Mouse (Mus musculus) erythroid progenitor cell, adult 5-6 weeks (primary cell): ENCODE results near the gene Pxylp1. TPM values are rescaled to one million over a fixed set of nuclear protein-coding genes. Genes with fewer than 3 reads are reported as not detected.
"Not testable (repeated sequence)": the region's sequence is repeated elsewhere in the genome, so short reads cannot be mapped to it uniquely, and the experiment has no call there.

Experiments used
- ATAC-seq: replicated peaks from 2 replicates; pipeline ENCODE4 v1.8.0; 2016; ENCODE audit warnings: moderate number of reproducible peaks, mild to moderate bottlenecking, moderate TSS enrichment, inconsistent platforms; ENCODE audit not compliant: poor library complexity, low FRiP score, severe bottlenecking
- total RNA-seq, 2 experiments: library from RNA; stranded (forward) in 1 of 2; stranded (reverse) in 1 of 2; fragments of 150-400 nt in 1 of 2; fragments of 186-747, 209-891 nt in 1 of 2; gene quantifications; 2 replicates each; pipeline versions ENCODE4 v1.2.3 to v1.2.4; 2015 to 2017; ENCODE audit warnings: low replicate concordance in 2 of 2

Gene Pxylp1
- total RNA-seq (2015; ENCODE audit: low replicate concordance), result 14.8 and 20.1 TPM in 2 replicates
- 5.4 and 8.7 TPM in 2 replicates for total RNA-seq (2017; ENCODE audit: low replicate concordance)

DNA sequence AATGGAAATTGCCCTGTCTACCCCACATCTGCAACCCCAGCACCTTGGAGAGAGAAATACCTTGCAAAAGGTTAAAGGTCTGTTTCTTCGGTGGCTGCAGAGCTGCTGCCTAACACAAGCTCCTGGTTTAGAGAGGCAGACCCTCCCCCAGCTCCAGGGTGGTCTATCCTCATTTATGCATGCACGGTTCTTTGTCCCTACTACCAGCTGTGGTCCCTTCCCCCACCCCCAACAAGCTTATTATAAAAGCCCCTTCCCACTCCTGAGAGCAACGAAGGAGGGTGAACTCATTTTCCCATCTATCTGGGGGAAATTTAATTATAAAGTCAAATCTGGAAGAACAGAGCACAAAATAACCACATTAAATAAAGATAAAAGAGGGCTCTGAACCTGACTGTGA lies at the start of gene Pxylp1:
TSS of gene Pxylp1 (minus strand) at position 124 of the 400 bp plus-strand sequence.
- no peak for ATAC-seq

DNA sequence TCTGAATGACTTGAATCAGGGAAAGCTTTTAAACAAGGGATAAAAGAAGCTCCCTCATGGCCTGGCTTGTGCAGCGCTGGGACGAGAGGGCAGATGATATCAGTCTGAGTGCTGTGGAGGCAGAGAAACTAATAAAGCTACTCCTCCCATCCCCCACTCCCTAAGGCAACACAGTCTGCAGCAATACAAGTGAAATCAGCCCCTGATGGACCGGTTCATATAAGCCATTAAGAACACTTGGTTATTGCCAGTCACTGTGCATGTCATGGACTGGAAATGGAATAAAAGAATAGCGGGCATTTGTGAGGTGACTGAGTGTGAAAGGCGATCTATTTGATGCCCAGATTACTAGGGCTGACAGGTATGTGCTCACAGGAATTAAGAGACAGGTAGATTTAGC lies 46.4 kb upstream of the Pxylp1 start:
- no peak for ATAC-seq

DNA sequence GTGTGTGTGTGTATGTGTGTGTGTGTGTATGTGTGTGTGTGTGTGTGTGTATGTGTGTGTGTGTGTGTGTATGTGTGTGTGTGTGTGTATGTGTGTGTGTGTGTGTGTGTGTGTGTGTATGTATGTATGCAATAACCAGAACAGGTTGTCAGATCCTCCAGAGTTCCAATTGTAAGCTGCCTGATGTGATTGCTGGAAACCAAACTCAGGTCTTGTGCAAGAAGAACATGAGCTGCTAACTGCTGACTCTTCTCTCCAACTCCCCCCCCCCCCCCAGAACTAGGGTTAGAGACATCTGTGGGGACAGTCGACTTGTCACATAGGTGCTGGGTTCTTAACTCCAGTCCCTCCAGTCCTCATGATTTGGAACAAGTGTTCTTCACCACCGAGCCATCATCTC lies 44.0 kb upstream of the Pxylp1 start:
- not testable (repeated sequence) for ATAC-seq

DNA sequence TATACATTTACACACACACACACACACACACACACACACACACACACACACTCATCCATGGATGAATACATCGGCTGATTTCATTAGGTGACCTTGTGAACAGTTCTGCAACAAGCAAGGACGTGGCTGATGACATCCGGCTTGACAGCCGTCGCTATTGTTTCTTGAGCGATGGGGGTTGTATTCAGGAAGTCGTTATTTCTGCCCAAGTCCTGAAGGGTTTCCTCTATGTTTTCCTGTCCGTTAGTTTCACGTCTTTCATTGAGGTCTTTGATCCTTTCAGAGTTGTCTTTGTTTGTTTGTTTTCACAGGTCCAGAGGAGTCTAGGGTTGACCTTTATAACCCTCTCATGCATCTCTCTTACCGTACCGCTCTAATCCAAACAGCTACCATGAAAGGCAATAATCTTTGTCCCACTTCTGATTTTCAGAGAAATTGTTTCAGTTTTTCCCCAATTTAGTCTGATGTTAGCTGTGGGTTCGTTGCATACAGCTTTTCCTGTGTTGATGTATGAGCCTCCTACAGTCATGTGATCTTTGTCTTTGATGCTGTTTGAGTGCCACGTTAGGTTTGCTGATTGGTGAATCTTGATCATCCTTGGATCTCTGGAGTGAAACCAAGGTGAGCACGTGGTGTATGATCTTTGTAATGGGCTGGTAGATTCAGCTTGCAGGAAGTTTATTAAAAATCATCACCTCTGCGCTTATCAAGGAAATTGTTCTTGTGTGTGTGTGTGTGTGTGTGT lies 43.3 kb upstream of the Pxylp1 start:
- no peak for ATAC-seq

DNA sequence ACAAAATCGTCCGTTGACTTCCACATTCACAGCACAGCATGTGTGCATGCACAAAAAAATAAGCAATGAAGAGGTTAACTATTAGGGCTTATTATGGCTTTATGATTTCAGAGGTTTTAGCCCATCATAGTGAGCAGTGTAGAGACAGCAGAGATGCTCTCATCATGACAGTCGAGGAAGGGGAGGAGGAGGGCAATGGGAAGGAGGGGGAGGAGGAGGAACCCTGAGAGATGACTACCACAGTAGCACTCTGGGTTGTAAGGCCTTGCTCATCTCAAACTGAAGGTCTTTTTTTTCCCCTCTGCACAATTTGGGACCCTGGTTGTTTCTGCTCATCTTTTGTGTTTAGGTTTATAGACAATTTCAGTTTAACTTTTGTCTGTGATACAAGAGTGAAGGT lies 42.3 kb upstream of the Pxylp1 start:
- no peak for ATAC-seq

DNA sequence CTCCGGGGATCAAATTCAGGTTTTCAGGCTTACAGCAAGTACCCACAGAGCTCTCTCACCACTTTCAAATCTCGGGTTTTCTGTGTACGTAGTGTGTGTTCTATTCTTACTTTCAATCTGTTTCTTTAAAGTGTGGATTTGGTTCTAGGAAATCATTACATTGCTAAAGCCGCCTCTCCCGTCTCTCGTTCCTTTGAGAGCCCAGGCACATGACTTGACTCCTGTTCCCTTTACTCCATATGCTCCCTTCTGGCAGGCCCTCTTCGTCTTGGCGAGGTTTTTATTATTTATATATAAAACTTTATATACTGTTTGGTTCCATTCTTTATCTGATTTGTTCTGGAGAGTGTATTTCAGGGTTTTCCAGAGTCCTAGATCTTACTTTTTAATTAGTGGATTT lies 40.3 kb upstream of the Pxylp1 start:
- no peak for ATAC-seq

DNA sequence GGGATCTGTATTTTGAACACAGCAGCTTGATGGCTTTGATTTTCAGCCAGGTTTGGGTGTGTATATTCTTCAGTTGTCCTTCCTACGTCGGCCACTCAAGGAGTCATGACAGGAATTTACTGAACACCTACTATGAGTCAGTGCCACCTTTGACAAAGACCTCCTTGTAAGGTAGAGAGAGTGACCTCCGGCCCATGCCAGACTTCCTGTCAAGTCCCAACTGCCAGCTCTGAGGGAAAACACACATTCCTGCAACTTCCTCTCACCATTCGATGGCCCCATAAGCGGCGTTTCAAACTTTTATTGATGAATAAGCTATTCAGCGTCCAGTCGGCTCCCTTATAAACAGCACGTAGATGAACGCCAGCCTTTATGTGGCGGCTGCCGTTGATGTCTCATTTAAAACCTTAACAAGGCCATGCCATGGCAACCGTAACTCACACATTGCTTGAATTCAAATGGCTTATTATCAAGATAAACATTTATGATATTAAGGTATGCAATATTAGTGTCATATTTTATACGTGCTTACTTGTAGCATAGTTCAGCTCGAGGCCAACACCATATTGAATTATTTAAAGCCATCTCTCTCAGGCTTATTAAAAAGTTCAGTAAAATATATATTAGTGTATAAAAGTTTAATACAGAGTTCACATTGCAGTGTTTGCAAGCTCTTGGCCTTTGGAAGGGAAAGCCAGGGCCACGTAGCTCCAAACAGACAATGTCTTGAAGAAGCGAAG lies 31.3 kb upstream of the Pxylp1 start:
- no peak for ATAC-seq

DNA sequence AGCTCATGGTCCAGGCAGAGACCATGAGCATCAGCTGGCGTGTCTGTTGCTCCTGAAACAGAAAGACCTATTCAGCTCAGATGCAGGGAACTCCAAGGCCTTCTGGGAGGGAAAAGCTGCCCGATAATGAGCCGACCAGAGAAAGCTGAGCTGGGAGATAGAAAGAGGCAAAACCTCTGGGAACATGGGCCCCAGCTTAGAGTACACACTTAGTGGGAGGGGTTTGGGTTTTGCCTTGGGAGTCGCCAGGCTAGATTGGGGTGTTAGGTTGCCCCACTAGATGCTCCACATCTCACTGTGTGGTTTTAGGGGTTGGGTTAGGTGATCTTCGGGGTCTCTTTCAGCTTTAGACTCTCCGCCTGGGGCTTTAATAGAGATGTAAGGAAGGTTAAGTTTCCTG lies 30.6 kb upstream of the Pxylp1 start:
- ATAC-seq, result no peak

DNA sequence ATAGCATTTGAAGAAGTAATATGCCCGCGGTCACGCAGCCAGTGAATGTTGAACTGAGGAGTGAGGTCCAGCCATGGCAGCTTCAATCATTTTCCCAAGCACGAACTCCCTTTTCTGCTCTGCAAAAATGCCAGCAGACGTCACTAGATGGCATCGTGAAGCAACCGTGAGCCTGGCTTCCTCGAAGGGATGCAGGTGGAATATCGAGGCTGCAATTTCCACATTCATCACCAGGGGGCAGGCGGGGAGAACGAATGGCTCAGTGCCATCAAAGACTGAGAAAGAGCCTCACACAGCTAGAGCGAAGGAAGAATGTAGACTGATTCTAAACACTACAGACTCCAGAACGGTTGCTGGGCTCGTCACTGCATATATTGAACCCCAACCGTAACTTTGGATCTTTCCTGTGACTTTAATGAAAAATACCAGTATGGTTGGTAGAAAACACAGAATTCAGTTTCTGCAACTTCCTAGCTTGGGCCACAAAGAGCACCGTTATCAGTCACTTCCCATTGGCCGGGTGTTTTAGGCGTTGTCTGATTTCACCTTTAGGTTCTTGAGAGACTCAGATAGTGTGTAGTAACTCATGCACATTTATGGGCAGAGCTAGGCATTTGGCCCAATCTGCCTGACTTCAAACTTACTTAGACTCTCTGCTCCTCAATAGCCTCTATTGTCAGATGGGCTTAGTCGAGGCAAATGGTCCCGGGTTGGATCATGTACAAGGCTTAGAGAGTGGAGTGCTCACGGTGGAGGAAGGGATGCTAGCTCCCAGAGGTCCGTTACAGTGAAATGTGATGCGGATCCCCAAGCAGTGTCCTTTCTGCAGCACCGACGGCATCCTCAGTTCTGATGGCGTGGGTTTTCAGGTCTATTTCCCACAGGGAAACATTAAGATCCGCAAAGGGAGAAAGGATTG lies 24.4 kb upstream of the Pxylp1 start:
- peak; percentile 63 for ATAC-seq

DNA sequence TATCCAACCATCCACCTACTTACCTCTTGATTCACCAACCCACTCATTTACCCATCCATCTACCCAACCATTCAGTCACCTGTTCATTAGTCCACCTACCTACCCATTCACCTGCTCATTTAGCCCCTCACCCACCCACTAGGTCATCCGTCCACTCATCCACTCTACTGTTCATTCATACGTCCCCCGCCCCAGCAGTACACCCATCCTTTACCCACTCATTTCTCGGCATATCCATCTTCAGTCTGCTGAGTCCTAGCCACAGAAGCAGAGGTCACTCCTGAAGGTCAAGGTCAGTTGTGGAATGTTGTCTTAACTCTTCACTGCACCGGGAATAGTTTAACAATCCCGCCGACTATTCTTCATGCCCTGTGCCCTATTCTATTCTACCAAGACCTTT lies 23.6 kb upstream of the Pxylp1 start:
- no peak for ATAC-seq

DNA sequence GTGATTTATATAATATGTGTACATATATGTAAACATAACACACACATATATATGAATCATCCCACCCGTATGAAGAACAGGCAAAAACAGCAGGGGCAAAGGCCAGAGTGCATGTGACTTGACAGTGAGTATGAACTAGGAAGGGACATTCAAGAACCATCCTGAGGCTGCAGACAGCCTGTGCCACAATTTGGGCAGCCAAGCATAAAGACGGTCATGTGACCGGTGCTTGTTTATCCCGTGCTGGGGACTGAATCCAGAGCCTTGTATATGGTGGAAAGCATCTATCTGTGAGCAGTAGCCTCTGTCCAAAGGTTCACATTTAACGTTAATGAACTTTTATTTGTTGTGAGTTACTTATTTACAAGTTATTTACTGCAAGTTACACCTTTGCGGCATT lies 22.4 kb upstream of the Pxylp1 start:
- no peak for ATAC-seq

DNA sequence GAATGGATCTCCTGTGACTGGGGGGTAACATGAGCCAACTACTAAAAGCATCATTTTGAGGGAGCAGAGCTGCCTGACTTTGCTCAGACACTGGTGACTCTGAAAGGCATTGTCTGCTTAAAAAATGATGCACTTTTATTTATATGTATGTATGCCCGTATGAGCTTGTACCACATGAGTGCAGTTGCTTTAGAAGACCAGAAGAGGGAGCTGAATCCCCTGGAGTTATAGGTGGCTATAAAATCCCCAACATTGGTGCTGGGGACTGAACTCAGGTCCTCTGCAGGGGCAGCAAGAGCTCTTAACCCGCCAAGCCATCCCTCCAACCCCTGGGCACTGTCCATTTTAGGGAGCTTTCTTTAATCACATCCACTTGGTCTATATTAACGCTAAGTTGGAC lies 21.5 kb upstream of the Pxylp1 start:
- no peak for ATAC-seq

DNA sequence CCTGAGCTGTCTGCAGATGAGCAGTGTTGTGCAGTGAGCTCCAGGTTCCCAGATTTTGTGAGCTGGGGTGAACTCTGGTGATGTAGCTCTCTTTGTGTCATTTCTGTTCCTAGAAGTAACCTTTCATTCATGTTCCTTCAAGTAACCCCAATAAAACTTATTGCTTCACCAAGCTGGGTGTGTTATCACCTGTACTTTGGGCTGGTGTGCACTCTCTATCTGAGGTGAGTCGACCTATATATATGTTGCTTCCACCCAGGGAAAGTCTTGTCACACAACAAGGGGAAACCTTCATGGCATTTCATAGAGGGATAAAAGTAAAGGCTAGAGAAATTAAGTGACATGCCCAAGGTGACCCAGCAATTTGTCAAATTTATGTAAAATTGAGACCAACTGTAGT lies 17.0 kb upstream of the Pxylp1 start:
- ATAC-seq, result no peak

DNA sequence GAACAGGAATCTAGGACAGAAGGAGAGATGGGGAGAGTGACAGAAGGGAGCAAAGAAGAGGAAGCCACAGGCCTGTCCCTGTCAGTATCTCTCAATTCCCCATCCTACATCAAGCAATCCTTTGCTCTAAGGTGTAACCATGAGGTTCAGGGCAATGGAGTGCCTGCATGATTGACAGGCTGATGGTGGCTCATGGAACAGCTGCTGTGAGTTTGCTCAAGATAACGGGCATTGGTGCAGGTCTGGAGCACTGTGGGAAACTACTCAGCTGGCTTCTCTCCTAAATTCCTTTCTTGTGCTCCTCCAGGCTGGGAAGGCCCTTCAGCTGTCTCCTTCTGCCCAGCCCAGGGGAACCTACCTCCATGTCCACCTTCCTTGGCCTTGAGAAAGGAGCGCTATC lies 16.3 kb upstream of the Pxylp1 start:
- ATAC-seq, result no peak

DNA sequence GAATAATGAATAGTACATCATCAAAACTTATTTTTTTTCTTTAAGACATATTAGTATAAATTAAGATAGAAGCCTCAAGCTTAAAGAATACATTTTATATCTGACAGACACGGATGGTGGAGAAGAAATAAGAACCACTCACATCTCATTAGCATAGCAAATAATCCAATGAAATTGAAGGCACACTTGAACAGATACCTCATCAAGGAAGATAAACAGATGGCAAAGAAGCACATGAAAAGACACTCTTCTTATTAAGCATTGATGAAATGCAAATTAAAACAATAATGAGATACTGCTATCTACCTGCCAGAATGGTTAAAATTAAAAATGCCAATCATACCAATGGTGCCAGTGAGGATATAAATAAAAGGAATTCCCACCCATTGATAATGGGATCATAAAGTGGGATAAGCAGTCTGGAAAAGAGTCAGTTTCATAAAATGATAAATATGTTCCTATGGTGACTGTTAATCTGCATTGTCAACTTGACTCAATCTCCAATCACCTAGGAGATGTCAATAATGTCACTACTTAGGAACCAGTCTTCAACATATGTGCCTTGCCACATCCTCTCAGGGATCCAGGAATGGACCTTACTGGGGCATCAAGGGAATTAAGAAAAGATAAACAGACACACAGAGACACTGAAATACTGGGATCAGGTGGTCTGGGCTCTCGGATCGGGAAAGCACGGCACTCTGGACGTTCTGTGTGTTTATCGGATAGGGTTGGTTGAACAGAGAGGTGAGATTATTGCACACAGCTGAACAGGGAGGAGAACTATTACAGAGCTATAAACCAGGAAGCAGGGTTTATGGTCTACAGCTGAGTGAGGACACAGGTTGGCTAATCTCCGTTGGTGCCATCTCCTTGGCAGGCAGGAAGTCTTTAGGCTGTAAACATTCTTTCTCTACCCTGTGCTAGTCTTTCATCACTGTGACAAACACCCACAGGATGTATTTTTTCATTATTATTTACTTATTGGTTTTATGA lies 12.2 kb upstream of the Pxylp1 start:
- ATAC-seq, result no peak

DNA sequence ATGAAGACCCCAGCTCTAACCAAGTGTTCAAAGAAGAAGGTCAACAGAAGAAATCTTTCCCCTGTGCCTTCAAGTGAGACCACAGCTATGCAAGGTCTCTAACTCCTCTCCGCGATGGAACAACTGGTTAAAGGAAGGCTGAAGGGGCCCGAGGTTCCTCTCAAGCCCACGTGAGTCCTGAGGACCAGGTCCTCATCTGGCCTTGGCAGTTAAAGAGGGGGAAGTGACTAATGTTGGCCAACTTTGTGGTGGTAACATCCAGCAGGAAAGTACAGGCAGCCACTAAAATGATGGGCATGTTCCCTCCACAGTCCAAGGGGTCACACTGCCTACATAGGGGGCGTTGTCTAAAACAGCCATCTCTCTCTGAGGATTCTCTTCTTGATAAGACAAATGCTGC lies 7.2 kb upstream of the Pxylp1 start:
- no peak for ATAC-seq

DNA sequence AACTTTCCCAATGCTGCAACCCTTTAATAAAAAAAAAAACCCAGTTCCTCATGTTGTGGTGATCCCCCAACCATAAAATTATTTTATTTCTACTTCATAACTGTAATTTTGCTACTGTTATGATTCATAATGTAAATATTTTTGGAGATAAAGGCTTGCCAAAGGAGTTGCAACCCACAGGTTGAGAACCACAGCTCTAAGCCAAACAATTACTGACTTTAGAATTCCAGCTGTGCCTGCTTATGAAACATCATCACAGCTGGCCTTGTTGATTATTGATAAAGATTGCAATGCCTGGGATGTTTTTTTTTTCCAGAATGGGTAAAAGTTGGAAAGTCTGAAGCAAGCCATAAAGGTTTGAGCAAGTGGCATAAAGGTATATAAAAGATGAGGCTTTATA lies 6.5 kb upstream of the Pxylp1 start:
- no peak for ATAC-seq

DNA sequence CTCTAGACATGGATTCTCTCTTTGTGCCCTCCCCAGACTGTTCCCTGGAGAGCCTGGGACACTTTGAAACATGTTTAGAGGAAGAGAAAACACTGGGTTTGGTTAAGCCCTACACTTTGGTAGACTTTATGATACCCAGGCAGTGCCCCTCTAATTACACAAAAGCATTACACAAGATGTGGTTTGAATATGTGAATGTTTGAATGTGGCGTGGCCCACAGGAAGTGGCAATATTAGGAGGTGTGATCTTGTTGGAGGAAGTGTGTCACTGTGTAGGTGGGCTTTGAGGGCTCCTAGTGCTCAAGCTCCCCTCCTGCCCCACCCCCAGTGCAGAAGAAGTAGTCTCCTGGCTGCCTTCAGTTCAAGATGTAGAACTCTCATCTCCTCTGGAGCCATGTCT lies 4.2 kb upstream of the Pxylp1 start:
- ATAC-seq, result no peak

DNA sequence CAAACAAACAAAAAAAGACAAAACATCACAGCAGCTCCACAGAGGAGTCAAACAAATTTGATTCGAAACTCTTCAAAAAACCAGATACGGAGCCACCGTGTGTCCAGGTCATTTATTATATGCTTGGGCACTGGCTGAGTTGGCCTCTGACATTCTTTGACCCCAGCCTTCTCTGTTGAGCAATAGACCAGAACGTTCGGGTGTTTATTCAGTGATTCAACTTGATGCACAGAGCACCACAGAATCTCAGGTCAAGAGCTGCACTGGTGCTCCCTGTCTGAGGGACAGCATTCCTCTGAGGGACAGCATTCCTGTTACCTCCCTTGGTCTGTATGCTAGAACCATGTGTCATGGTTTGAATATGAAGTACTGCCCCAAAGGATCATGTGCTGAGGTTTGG lies 1.1 kb upstream of the Pxylp1 start:
- ATAC-seq, result no peak
